ENCODE assay signal across 25 mouse cellular contexts in the genomic region with DNA sequence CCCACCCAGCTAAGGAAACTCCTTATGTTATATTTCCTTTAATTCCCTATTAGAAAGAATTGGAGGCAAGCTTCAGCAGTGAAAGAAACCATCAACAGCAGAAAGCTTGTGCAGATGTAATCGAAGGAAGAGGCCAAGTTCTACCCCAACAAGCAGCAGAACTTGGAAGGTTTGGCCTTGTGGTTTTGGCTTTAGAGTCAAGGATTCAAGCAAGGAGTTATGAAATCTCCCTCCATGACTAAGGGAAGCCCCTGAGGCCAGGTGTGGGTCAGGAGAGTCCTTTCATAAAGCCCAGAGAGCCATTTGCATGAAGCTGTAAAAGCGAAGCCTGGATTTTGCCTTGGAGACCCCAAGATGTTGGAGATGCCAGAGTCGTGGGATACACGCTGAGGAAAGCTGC.
"Had no signal": no experiment of that assay in that cellular context is flagged by ENCODE, and none has a peak within 500 bp of the region (broad histone marks: within the 10 kb centered on the region; RNA-seq: fewer than 3 reads in every experiment).

No protein-coding gene starts in this region.

- DNase-seq: gastrocnemius, adult 2 months; gastrocnemius, postnatal 10 days; gastrocnemius, postnatal 25 days; heart, adult 11 months; heart, adult 2 months; heart, postnatal 14 days; heart, postnatal 36 days; kidney, adult 11 months; kidney, adult 2 months; kidney, postnatal 10 days; kidney, postnatal 25 days; kidney, postnatal 4 days; left cerebral cortex, postnatal 4 days had no signal

- H3K27ac ChIP-seq: gastrocnemius, adult 2 months; heart, adult 2 months; heart, embryonic 13.5 days; heart, embryonic 15.5 days; hindbrain, embryonic 13.5 days; hindbrain, embryonic 15.5 days; hindbrain, postnatal 0 days; layer of hippocampus, adult 2 months; left cerebral cortex, adult 2 months; limb, embryonic 13.5 days; limb, embryonic 15.5 days; liver, embryonic 12.5 days; liver, embryonic 14.5 days had no signal

- H3K36me3 ChIP-seq: heart, embryonic 13.5 days; heart, embryonic 15.5 days; hindbrain, embryonic 13.5 days; hindbrain, embryonic 15.5 days; limb, embryonic 13.5 days; limb, embryonic 15.5 days; liver, embryonic 12.5 days had no signal

- H3K4me3 ChIP-seq: gastrocnemius, adult 2 months; heart, adult 2 months; heart, embryonic 13.5 days; heart, embryonic 15.5 days; hindbrain, embryonic 13.5 days; hindbrain, embryonic 15.5 days; layer of hippocampus, adult 2 months; left cerebral cortex, adult 2 months; limb, embryonic 13.5 days; limb, embryonic 15.5 days; liver, embryonic 12.5 days had no signal

- H3K4me1 ChIP-seq: heart, embryonic 15.5 days; hindbrain, embryonic 13.5 days; hindbrain, embryonic 15.5 days; limb, embryonic 13.5 days; limb, embryonic 15.5 days; liver, embryonic 12.5 days had no signal

- ATAC-seq: hindbrain, postnatal 0 days; intestine, embryonic 16.5 days; liver, embryonic 12.5 days had no signal
